Mouse (Mus musculus) testis, adult 2 months (tissue): ENCODE measurements at regions not wholly inside any gene's neighbourhood (a gene's known extent, or its start where the extent isn't known, plus 50 kb on each side); places are given as distances from the start of the nearest gene placed in this dataset.

Experiments used
- H3K27ac ChIP-seq: fragments of 200-500 bp; 2 replicates; pipeline ENCODE4 v1.5.1; 2012; ENCODE audit warnings: low read depth, low read length; ENCODE audit not compliant: control insufficient read depth, insufficient read depth
- H3K27me3 ChIP-seq: fragments of 200-500 bp; 2 replicates; pipeline ENCODE4 v1.6.1; 2012; ENCODE audit warnings: mild to moderate bottlenecking, low read length, moderate library complexity; ENCODE audit not compliant: control insufficient read depth, insufficient read depth
- H3K36me3 ChIP-seq: fragments of 200-500 bp; 2 replicates; pipeline ENCODE4 v1.6.1; 2012; ENCODE audit warnings: mild to moderate bottlenecking, low read length; ENCODE audit not compliant: control insufficient read depth, insufficient read depth
- H3K4me1 ChIP-seq: fragments of 200-500 bp; 2 replicates; pipeline ENCODE4 v1.6.1; 2012; ENCODE audit warnings: low read length; ENCODE audit not compliant: control insufficient read depth, insufficient read depth
- H3K4me3 ChIP-seq: fragments of 200-500 bp; 2 replicates; pipeline ENCODE4 v1.5.1; 2012; ENCODE audit warnings: low read depth, mild to moderate bottlenecking, low read length, moderate library complexity, mixed read lengths; ENCODE audit not compliant: control insufficient read depth
- CTCF ChIP-seq: fragments of 200-500 bp; IDR thresholded peaks from 2 replicates; pipeline ENCODE4 v1.5.1; 2012; ENCODE audit warnings: low read depth, mild to moderate bottlenecking, inconsistent platforms, low read length, moderate library complexity; ENCODE audit not compliant: control insufficient read depth, insufficient read depth, insufficient replicate concordance
- POLR2A ChIP-seq: fragments of 200-500 bp; IDR thresholded peaks from 2 replicates; pipeline ENCODE4 v1.6.1; 2012; ENCODE audit warnings: low read depth, mild to moderate bottlenecking, inconsistent platforms, low read length, moderate library complexity; ENCODE audit not compliant: control insufficient read depth

DNA sequence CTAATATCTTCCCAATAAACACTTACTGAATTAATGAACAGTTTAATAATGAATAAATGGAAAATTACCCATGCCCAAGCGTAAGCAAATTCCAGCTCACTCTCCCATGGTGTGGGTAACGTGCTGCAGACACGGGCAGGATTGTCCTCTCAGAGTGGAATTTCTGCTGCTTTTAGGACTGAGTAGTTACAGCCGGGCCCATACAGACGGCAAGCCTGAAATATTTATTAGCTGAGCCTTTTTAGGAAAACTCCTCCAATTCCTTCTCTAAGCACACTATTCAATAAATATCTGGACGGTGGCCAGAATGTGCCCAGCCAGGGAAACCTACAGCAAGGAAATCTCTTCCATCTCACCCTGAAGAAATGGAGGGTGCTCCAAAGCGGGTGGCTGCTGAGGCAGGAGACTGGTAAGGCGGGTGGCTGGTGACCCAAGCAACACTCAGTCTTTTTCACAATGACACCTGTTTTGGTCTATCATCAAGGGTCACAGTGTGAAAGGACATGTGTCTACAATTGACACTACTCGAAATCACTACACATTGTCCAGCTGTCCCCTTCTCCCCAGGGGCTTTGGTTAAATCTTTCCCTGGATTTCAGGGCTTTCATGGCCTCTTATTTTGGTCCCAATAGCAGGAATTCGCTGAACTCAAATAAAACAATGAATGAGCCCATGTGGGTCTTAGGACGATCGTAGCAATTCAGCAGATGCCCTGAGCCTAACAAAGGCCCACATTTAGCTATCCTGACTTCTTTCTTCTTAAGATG is 173.2 kb upstream of the Thbs1 start:
- no peak overlapping the region for H3K27ac ChIP-seq
- no peaks in the 10 kb centered on the region for H3K27me3 ChIP-seq
- H3K4me3 ChIP-seq = no peak overlapping the region
- no peaks in the 10 kb centered on the region for H3K4me1 ChIP-seq
- TF ChIP-seq POLR2A (no peak), CTCF (no peak)
- H3K36me3 ChIP-seq = no peaks in the 10 kb centered on the region

DNA sequence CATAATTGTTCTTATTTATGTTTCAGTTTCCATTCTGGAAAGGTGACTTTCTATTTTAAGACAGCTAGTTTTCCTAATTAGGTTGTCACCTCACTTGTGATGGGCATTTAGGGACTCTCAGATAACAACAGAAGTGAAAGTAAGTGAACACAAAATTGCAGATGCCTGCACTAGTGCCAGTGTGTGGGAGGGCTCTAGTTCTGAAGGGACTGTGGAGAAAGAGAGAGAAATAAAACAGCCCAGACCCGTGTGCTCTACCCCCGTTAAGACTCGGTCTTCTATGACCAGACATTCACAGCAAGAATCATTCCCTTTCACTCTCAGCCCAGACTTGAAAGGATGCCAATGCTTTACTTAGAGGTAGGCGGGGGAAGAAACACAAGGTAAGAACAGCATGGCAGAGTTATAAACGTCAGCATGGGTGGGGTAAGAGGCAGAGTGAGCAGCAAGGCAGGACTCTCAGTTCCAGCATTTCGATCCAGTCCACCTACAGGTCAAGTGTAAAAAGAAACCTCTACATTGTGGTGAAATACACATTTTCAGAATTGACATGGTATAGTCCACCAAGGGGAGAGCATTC is 170.1 kb upstream of the Thbs1 start:
- no peaks in the 10 kb centered on the region for H3K36me3 ChIP-seq
- TF ChIP-seq CTCF (no peak), POLR2A (no peak)
- H3K4me3 ChIP-seq = no peak overlapping the region
- no peaks in the 10 kb centered on the region for H3K27me3 ChIP-seq
- no peak overlapping the region for H3K27ac ChIP-seq
- no peaks in the 10 kb centered on the region for H3K4me1 ChIP-seq

DNA sequence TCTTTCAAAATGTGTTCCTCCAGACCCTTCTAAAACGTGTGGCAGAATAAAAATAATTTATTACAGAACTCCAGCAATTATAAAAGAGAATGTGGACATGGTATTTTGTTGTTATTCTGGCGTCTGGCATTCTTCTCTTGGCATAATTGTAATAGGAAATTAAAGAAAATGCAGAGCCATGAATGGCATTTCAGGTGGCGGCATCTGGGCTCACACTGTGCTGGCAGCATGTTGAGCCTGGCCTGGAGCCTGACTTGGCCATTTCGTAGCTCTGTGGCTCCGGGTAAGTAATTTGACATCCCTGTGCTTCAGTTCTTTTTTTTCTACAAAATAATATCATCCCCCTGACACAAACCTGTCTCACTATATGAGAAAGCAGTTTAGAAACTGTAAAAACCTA is 168.0 kb upstream of the Thbs1 start:
- H3K4me1 ChIP-seq = no peaks in the 10 kb centered on the region
- no peaks in the 10 kb centered on the region for H3K27me3 ChIP-seq
- H3K4me3 ChIP-seq = no peak overlapping the region
- H3K36me3 ChIP-seq = no peaks in the 10 kb centered on the region
- H3K27ac ChIP-seq = no peak overlapping the region
- TF ChIP-seq POLR2A (no peak), CTCF (no peak)

DNA sequence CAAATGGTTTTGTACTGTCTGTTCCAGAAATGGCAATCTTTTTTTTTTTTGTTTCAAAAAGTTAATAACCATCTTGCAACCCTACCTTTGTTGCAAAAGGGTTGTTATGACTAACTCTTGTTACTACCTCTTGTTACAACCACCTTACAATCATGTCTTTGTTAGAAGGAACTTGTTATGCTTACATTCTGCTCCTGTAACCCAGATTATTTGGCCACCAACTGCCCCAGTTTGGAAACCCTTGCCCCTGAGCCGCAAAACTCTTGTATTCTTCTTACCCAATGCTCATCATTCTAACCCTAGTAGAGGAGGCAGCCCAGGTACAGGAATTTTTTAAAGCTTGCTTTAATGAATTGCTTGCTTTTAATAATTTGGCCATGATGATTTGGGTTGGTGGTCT is 167.4 kb upstream of the Thbs1 start:
- TF ChIP-seq POLR2A (no peak), CTCF (no peak)
- H3K4me3 ChIP-seq = no peak overlapping the region
- no peaks in the 10 kb centered on the region for H3K4me1 ChIP-seq
- H3K36me3 ChIP-seq = no peaks in the 10 kb centered on the region
- H3K27me3 ChIP-seq = no peaks in the 10 kb centered on the region
- no peak overlapping the region for H3K27ac ChIP-seq

DNA sequence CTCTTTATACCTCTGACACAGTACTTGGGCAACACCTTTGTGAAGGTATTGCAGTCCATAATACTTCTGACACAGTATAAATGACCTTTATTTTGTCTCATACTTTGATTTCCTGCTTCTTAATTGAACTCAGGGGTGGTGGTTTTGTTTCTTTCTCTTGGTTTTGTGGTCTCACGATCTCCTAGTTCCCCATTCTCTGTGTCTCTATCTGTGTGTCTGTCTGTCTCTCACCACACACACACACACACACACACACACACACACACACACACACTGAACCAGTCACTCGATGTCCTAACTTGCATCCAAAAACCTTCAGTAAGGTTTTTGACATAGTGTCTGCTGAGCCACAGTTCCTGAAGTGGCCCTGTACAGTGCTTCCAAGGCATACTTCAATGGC is 166.7 kb upstream of the Thbs1 start:
- TF ChIP-seq CTCF = no peak
- TF ChIP-seq POLR2A = no peak
- no peaks in the 10 kb centered on the region for H3K4me1 ChIP-seq
- no peaks in the 10 kb centered on the region for H3K36me3 ChIP-seq
- H3K27me3 ChIP-seq = no peaks in the 10 kb centered on the region
- no peak overlapping the region for H3K27ac ChIP-seq
- no peak overlapping the region for H3K4me3 ChIP-seq

DNA sequence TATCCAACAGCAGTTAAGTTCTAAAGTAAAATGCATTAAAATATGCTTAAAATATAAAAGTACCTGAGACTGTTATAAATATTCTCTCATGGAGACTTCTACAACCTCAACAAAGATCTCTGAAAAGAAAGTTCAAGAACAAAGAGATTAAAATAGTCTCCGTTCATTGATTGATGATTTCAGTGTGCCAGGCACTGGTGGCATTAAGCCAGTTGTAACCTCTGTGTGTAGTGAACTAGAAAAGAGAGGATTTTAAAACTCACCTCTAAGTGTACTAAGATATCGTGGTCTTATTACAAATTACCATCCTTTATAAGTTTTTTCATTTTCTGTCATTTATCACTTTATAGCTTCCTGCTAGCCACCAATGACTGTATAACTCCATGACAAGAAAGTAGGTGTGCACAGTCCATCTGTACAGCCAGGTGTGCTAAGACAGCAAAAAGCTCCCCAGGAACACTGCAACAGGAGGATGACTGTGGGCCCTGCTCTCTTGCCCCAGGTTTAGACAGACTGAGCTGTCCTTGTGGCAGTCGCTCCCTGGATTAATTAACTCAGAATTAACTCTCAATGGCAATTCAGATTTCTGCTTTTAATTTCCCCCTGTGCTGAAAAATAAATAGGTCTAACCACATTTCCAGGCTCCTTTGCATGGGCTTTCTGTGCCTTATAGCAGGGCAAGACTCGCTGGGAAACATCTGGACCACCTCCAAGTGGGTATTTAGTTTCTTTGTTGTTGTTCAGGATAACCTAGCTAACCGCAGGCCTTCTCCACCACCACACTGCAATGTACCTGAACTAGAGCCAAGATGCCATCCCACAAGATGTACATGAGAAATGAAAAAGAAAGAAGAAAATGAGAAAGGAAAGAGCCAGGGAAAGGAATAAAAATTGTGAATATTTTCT is 161.0 kb upstream of the Thbs1 start:
- TF ChIP-seq POLR2A (no peak), CTCF (no peak)
- Histone ChIP-seq H3K36me3 (no peaks in the 10 kb centered on the region), H3K27me3 (no peaks in the 10 kb centered on the region), H3K27ac (no peak overlapping the region), H3K4me1 (no peaks in the 10 kb centered on the region), H3K4me3 (no peak overlapping the region)

DNA sequence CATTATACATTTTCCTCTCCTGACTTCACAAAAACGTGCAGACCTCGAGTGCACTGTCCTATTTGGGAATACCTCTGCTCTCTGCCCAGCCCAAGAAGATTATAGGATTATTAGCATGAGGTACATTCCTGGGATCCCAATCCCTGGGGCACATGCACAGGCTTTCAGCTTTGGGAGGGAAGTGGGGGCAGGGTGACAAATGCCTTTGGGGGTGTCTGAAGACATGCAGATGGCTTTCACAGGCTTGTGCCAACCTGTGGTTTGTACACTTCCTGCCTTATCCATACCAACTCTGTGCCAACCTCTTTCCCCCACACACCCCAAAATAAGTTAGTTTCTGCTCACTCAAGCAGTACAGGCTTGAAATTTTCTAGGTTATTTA is 160.3 kb upstream of the Thbs1 start:
- Histone ChIP-seq H3K4me3 (no peak overlapping the region), H3K27me3 (no peaks in the 10 kb centered on the region)
- no peak for TF ChIP-seq CTCF
- TF ChIP-seq POLR2A = no peak

More for the DNA sequence above, 160.3 kb upstream of the Thbs1 start:
- H3K27ac ChIP-seq = no peak overlapping the region
- H3K36me3 ChIP-seq = no peaks in the 10 kb centered on the region
- H3K4me1 ChIP-seq = no peaks in the 10 kb centered on the region
